Mouse (Mus musculus): Measurements from ENCODE around the gene Dusp7.

The Dusp7 gene

DNA sequence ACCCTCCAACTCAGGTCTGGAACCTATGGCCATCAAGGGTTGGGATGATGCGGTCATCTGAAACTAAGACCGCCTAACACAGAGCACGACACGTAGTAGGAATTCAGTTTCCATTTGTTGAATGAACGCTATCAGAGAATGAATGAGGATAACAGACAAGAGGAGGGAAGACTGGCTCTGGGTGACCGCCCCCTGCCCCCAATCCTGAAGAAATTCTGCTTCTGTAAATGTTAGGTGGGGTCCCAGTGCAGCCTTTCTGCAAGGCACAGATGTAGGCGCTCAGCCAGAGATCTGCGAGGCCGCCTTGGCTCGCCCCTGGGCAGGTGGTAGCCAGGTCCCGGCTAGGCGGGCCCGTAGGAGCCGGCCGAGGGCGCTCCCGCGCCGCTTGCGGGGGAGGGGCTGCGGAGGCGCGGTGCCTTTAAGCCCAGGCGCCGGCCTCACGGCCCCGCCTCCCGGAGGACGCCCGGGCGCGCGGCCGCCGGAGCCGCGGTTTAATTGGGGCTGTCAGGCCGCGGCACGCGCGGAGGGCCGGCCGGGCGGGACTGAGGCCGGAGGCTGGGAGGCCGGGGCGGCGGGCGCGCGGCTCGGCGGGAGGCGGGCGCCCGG, at the start of gene Dusp7:
Dusp7 (plus strand) TSS at position 521 of the 606 bp plus-strand sequence.
- DNase-seq = peak; percentile 81

DNA sequence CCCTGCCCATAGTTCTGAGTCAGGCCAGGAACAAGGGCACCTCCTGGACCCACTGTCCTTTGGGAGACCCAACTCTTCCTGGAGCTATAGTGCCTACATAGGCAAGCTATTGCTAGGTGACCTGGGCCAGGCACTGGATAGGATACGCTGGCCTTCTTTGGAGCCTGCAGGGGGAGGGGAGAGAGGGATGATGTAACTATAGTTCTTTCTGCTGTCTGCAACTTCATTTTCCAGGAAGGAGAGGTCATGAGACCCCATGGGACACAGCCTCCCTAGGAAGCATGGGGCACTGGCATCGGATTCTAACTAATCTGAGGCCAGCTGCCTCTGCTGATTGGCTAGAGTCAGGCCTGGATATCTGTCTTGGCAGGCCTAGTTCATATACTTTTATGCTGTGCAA, 49.3 kb upstream of the Dusp7 start:
- DNase-seq = no peak

DNA sequence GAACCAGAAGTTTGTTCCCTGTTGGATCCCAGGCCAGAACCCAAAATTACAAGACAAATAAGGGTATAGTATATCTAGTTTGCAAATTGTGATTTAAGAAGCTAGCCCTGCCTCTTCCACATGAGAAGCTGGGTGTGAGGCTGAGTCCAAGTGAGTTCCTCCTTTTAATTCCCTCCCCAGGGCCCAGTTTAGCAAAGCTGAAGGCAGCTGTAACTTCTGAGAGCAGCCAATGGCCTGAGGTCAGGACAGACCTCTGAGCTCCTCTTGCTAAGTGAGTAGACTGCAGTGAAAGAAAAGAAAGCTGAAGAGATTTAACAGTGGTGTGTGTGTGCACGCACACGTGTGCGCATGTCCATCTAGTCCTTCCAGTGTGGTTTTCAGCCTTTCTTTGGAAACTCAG, 45.9 kb upstream of the Dusp7 start:
- DNase-seq = no peak

DNA sequence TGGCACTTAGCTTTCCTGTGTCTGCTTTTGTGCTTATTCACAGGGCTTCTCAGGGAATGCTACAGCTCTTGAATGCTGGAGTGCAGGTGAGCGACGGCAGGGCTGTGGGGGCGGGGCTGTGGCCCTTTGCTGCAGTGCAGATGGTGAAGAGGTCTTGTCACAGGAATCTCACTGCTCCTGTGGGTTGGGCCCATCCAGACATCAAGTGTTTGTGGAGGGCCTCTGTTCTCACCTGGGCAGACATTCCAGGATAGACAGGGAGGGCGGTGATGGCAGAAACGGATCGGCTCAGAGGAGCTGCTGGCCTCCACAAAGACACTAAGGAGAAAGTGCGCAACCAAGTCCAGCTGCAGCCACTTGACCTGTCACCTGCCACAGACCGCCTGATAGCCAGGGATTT, 42.2 kb upstream of the Dusp7 start:
- no peak for DNase-seq

DNA sequence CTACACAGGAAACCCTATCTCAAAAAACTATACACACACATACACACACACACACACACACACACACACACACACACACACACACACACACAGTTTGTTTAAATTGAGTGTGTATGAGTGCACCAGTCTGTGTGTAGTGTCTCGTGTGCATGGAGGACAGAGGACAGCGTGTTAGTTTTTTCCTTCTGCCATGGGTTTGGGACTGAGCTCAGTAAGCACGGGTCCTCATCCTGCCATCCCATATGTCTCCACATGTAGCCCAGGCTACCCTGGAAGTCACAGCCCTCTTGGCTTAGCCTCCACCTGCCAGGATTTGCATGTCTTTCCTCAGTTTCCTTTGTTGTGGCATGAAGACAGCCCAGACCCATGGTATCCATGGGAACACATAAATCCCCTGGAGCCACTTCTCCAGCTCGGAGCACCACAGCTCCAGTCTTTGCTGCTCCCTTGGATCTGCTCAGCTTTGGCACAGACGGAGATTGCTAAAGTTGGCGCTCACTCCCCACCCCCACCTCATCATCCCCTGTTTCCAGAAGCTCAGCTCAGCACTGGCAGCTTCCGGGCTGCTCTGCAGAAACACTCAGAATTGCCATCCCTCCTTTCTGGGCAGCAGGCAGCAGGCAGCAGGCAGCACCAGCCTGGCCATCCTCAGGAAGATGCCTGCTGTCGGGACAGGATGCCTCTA, 41.2 kb upstream of the Dusp7 start:
- DNase-seq = peak; percentile 50

DNA sequence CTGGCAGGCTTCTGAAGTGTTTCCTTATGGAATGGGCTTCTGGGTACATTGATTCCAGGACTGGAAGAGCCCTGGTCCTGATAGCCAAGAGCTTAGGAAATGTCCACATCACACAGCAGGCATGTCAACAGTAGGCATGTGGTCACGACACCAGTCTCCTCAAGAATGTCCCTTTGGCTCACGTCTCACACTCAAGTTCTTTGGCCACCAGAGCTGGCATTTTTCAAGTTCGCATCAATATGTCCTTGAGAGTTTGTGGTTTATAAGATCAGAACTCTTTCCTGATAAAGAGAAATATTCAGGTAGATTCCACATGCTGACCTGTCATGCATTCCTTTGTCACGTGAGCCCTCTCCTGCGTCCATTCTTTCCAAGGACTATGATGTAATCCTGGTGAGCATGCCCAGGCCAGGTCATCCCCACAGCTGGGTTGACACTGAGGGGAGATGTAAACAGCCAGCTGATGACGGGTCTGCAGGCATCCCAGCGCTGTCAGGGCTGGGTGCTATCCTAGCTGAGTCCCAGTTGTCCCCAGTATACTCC, 40.3 kb upstream of the Dusp7 start:
- no peak for DNase-seq

GRCm38 (mm10) chr9:106328772-106329511, 39.5 kb upstream of the Dusp7 start:
- DNase-seq = no peak

DNA sequence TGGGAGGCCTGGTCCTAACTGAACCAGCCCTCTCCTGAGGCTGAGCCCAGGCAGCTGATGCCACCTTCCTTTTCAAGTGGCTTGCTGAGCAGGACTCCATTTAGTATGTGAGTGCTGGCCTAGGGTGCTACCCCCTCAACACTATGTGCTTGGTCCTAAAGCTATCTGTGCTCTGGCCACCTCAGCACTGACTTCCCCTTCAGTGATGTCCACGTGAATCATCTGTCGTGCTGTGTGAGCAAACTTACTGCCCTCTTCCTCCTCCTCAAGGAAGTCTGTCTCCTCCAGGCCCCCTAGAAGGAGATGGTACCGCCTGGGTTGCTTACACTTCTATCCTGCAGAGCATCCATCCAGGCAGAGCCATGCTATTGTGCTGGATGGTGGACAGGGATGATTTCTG, 35.7 kb upstream of the Dusp7 start:
- no peak for DNase-seq

GRCm38 (mm10) chr9:106337620-106338019, 30.8 kb upstream of the Dusp7 start:
- DNase-seq = no peak

GRCm38 (mm10) chr9:106338462-106339172, 29.8 kb upstream of the Dusp7 start:
- DNase-seq = no peak

- no peak for DNase-seq
These were observed 29.3 kb upstream of the Dusp7 start for GRCm38 (mm10) chr9:106339173-106339558.

- no peak for DNase-seq
These were observed 28.7 kb upstream of the Dusp7 start for GRCm38 (mm10) chr9:106339730-106340129.

- no peak for DNase-seq
These were observed 27.7 kb upstream of the Dusp7 start for GRCm38 (mm10) chr9:106340501-106341312.

DNA sequence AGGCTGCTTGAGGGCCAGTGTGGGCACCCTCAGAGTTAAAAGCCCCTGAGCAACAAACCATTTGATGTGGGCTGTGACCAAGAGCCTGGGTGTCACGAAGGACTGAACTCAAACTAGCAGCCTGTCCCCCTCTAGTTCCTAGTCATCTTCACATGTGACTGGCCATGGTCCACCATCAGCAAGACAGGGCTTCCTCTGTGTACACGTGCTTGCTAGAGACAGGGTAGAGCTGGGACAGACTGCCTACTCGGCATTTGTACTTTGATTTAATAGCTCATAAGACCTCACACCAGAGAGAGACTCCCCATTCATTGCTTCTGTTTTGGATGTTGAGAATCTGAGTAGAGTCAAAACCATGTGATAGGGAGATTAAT, 27.1 kb upstream of the Dusp7 start:
- no peak for DNase-seq

- no peak for DNase-seq
These were observed 25.9 kb upstream of the Dusp7 start for GRCm38 (mm10) chr9:106342573-106342972.

- no peak for DNase-seq
These were observed 23.3 kb upstream of the Dusp7 start for GRCm38 (mm10) chr9:106345167-106345566.

DNA sequence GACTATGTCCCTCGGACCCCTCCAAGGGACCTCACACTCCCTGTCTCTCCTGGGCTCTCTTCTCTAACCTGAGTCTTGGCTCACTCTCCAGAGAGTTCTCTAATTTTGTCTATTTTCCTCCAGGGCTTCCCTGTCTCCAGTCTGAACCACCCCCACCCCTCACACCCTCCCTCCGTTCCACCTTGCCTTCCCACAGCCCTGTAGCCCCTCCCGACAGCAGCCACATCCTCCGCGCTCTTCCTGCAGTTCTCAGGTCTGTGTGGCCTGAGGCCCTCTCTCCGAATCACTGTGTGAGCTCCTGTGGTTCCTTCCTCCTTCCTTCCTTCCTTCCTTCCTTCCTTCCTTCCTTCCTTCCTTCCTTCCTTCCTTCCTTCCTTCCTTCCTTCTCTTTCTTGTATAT, 22.8 kb upstream of the Dusp7 start:
- DNase-seq = no peak

DNA sequence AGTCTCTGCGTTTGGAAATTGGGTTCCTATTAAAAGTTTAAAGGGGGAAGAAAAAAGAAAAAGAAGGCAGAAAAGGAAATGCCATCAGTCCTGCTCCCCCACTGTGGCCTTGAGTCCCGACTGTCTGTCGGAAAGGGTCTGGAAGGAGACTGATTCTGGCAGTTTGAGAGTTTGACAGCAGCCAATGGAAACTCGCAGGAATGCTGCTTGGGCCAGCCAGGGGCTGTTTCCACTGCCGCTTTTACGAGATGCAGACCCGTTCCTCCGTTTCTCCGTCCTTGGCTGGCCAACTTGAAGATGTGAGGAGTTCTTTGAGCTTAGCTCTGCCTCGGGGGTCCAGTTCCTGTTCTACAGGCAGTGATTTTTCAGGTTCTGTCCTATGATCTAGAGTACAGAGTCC, 20.2 kb upstream of the Dusp7 start:
- DNase-seq = no peak

DNA sequence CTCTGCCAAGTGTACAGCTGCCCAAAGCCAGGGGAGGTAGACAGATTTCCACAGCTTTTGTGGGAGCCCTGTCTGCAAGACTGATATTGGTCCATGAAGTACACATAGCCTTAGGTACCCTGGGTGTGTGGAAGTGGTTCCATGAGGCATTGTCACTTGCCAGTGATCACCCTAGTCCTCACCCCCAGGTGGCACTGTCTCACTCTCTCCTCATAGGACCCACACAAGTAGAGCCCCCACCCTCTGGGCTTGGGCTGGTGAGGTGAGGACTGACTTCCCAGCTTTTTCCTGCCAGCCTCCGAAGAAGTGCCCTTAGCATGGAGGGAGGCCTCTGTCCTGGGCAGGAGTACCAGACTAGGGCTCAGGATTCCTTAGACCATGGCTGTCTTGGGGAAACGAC, 19.4 kb upstream of the Dusp7 start:
- DNase-seq = peak; percentile 54

- DNase-seq = no peak
These were observed 17.3 kb upstream of the Dusp7 start for GRCm38 (mm10) chr9:106351178-106351577.

DNA sequence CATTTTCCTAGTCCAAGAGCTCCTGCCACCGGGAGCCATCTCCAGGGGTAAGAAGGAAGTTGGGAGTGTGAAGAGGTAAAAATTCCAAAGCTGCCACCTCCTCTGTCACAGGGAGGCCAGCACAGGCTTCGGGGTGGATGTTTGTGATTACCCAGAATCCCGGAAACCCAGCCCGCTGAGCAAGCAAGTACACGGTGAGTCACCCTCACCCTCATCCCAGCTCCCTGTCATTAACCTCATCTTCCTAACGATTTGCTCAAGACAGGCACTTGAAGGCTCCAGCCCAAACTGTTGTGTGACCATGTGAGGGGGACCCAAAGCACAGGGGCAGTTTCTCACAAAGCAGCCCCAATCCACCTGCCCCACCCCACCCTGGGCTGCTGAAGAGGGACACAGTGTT, 14.7 kb upstream of the Dusp7 start:
- DNase-seq = no peak

GRCm38 (mm10) chr9:106354810-106355209, 13.6 kb upstream of the Dusp7 start:
- no peak for DNase-seq

Measured in right cerebral cortex, postnatal 14 days (tissue).